In the genomic region with DNA sequence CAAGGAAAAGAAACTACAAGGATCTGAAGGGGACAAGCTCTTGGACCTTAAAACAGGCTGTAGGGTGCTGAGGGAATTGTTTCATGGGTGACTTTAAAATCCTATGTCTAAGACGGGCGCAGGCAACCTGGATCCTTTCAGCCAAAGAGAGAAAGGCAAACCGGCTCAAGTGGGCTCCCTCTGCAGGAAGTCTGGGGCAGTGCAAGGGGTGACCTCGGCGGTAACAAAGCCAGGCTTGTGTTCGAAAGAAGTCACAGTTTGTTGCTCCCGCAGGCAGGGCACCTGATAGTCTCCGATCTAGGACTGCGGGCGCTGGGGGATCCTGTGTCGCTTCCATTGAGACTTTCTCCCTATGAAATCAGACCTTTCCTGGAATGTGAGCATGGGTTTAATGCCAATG, we compare ENCODE assay signal across 8 mouse cellular contexts. TPM values are rescaled to one million over a fixed set of nuclear protein-coding genes. Genes with fewer than 3 reads are reported as not detected.
DNase-seq lines count a peak whose midpoint lies in the region; ATAC-seq and TF ChIP-seq lines count a peak whose summit lies in the region.

No protein-coding gene starts in this region.

- H3K4me1 ChIP-seq in embryonic facial prominence, embryonic 12.5 days, result no peaks in the 10 kb centered on the region
- H3K4me1 ChIP-seq in liver, adult 2 months (ENCODE audit: control insufficient read depth, insufficient read depth, low read length), result no peaks in the 10 kb centered on the region
- peaks cover 2% of the 10 kb centered on the region; the same call in 1 of the 2 replicates for H3K4me1 ChIP-seq in testis, adult 2 months (ENCODE audit: control insufficient read depth, insufficient read depth, low read length)

- TF ChIP-seq CTCF in liver, adult 2 months (IDR thresholded peaks at IDR 0.05; ENCODE audit: low read depth, low read length), result peak; percentile 90
- TF ChIP-seq CTCF in testis, adult 2 months (IDR thresholded peaks at IDR 0.05; ENCODE audit: control insufficient read depth, insufficient read depth, insufficient replicate concordance, low read depth, low read length), result peak; percentile 88

- ATAC-seq in embryonic facial prominence, embryonic 12.5 days (ENCODE audit: insufficient number of reproducible peaks, insufficient read depth, low FRiP score, low TSS enrichment), result no peak

- no peak overlapping the region for H3K27ac ChIP-seq in embryonic facial prominence, embryonic 12.5 days
- no peak overlapping the region for H3K27ac ChIP-seq in liver, adult 2 months (replicated peaks; ENCODE audit: insufficient read depth, low read depth, low read length)
- no peak overlapping the region for H3K27ac ChIP-seq in testis, adult 2 months (ENCODE audit: control insufficient read depth, insufficient read depth, low read depth, low read length)

- peaks cover 12% of the 10 kb centered on the region for H3K27me3 ChIP-seq in embryonic facial prominence, embryonic 12.5 days
- no peaks in the 10 kb centered on the region; the same call in 1 of the 2 replicates for H3K27me3 ChIP-seq in liver, adult 2 months (ENCODE audit: control insufficient read depth, insufficient read depth, low read length)
- H3K27me3 ChIP-seq in testis, adult 2 months (ENCODE audit: control insufficient read depth, insufficient read depth, low read length), result no peaks in the 10 kb centered on the region

- no peaks in the 10 kb centered on the region for H3K79me2 ChIP-seq in liver, adult 2 months (ENCODE audit: control insufficient read depth, insufficient read depth, low read length)

- no peak overlapping the region for H3K9ac ChIP-seq in embryonic facial prominence, embryonic 12.5 days
- H3K9ac ChIP-seq in liver, adult 2 months (ENCODE audit: low read depth, low read length), result no peak overlapping the region

- DNase-seq in CD4-positive, CD25-positive, alpha-beta regulatory T cell, adult 2 months (ENCODE audit: low read depth, low spot score), result peak; percentile 66
- peak; percentile 81 for DNase-seq in adrenal gland, postnatal 14 days
- DNase-seq in heart, adult 18-20 months, result peak; percentile 64 to 86
- peak; percentile 83 for DNase-seq in kidney, postnatal 10 days
- peak; percentile 26 for DNase-seq in liver, adult 2 months (ENCODE audit: extremely low read depth, low read depth, low spot score)
- DNase-seq in neural tube, embryonic 10.5 days (ENCODE audit: extremely low spot score, low spot score), result peak; percentile 85

- no peaks in the 10 kb centered on the region for H3K36me3 ChIP-seq in embryonic facial prominence, embryonic 12.5 days
- no peaks in the 10 kb centered on the region for H3K36me3 ChIP-seq in liver, adult 2 months (ENCODE audit: control insufficient read depth, insufficient read depth, low read length)
- no peaks in the 10 kb centered on the region for H3K36me3 ChIP-seq in testis, adult 2 months (ENCODE audit: control insufficient read depth, insufficient read depth, low read length)

- H3K4me3 ChIP-seq in embryonic facial prominence, embryonic 12.5 days, result no peak overlapping the region
- H3K4me3 ChIP-seq in liver, adult 2 months (ENCODE audit: insufficient read depth, low read depth, low read length), result no peak overlapping the region
- H3K4me3 ChIP-seq in testis, adult 2 months (ENCODE audit: control insufficient read depth, low read depth, low read length), result no peak overlapping the region

- 7% methylated on average over 11 of the region's 11 CpGs for WGBS in embryonic facial prominence, embryonic 12.5 days
- 6% methylated on average over 11 of the region's 11 CpGs for WGBS in liver, adult 2 months

- H3K9me3 ChIP-seq in embryonic facial prominence, embryonic 12.5 days, result no peaks in the 10 kb centered on the region

- 0 out of 2 replicates have a peak overlapping the region, but pooled peaks have one; percentile 13 for H3K4me2 ChIP-seq in embryonic facial prominence, embryonic 12.5 days (replicated peaks)

- no peak for TF ChIP-seq POLR2A in liver, adult 2 months (IDR thresholded peaks at IDR 0.05; ENCODE audit: extremely low read depth, insufficient read depth, low read length)
- no peak for TF ChIP-seq POLR2A in testis, adult 2 months (IDR thresholded peaks at IDR 0.05; ENCODE audit: control insufficient read depth, low read depth, low read length)

RNA-seq across cellular contexts. Expression of a gene that starts 33.8 kb away (rescaled TPM):
- total RNA-seq in adrenal gland, postnatal 14 days (2021), result 97.8 and 99.6 TPM in 2 replicates
- 56.4 and 59.9 TPM in 2 replicates for polyA plus RNA-seq in embryonic facial prominence, embryonic 12.5 days (2016; fragmentation: Nextera tagmentation; extraction: Ambion mirVana)
- 100 to 1,000 TPM; 204 to 226 TPM for total RNA-seq in heart, adult 18-20 months (2021)
- total RNA-seq in liver, adult 2 months (2014; rRNA removed), result 15.2 and 15.8 TPM in 2 replicates
- 10.3 and 12.3 TPM in 2 replicates for polyA plus RNA-seq in liver, adult 2 months (2012; rRNA removed)
- polyA plus RNA-seq in testis, adult 2 months (2012; rRNA removed), result 10.0 and 11.3 TPM in 2 replicates

RNA-seq across cellular contexts. Expression of a gene that starts 36.2 kb away (rescaled TPM):
- 13.7 and 14.3 TPM in 2 replicates for total RNA-seq in adrenal gland, postnatal 14 days (2021)
- 9.5 and 10.4 TPM in 2 replicates for polyA plus RNA-seq in embryonic facial prominence, embryonic 12.5 days (2016; fragmentation: Nextera tagmentation; extraction: Ambion mirVana)
- 1 to 10 TPM; 4.3 to 4.9 TPM for total RNA-seq in heart, adult 18-20 months (2021)
- total RNA-seq in liver, adult 2 months (2014; rRNA removed), result 0.28 and 0.54 TPM in 2 replicates
- 0.05 and 0.15 TPM in 2 replicates for polyA plus RNA-seq in liver, adult 2 months (2012; rRNA removed)
- polyA plus RNA-seq in testis, adult 2 months (2012; rRNA removed), result 5.6 and 6.8 TPM in 2 replicates

Comparison
In these comparisons a context has a peak if more than half of its experiments do, and no peak if none do; other contexts are left out.
1. DNase-seq: peak in every context shown above with its lines; median percentile 85 in neural tube, embryonic 10.5 days; 83 in kidney, postnatal 10 days; 81 in adrenal gland, postnatal 14 days; 75 in heart, adult 18-20 months; 66 in CD4-positive, CD25-positive, alpha-beta regulatory T cell, adult 2 months; 26 in liver, adult 2 months.